Mouse (Mus musculus): ENCODE results near the gene Tnfaip6. TPM values are rescaled to one million over a fixed set of nuclear protein-coding genes. Genes with fewer than 3 reads are reported as not detected.

The Tnfaip6 gene
- polyA plus RNA-seq, 1 experiment from 2014 or later = 6.2 TPM

GRCm38 (mm10) chr2:52055616-52056015 is 17.8 kb downstream of the Tnfaip6 start:
- no peak overlapping the region for H3K9ac ChIP-seq (replicated peaks)
- H3K36me3 ChIP-seq = no peaks in the 10 kb centered on the region
- H3K4me3 ChIP-seq (replicated peaks) = no peak overlapping the region
- H3K4me2 ChIP-seq (replicated peaks) = no peak overlapping the region
- no peak for ATAC-seq
- H3K27ac ChIP-seq = no peak overlapping the region
- H3K9me3 ChIP-seq = no peaks in the 10 kb centered on the region
- H3K4me1 ChIP-seq (replicated peaks) = no peaks in the 10 kb centered on the region
- WGBS = 22% methylated on average over 4 of the region's 4 CpGs
- no peaks in the 10 kb centered on the region for H3K27me3 ChIP-seq

- H3K9me3 ChIP-seq = no peaks in the 10 kb centered on the region
- 80% methylated on average over 1 of the region's 1 CpGs for WGBS
Observed at GRCm38 (mm10) chr2:52057099-52057498, 19.3 kb downstream of the Tnfaip6 start.

GRCm38 (mm10) chr2:52057681-52058080 is 19.9 kb downstream of the Tnfaip6 start:
- Histone ChIP-seq H3K36me3 (no peaks in the 10 kb centered on the region), H3K4me1 (replicated peaks) (no peaks in the 10 kb centered on the region), H3K27me3 (no peaks in the 10 kb centered on the region), H3K4me3 (replicated peaks) (no peak overlapping the region), H3K9ac (replicated peaks) (no peak overlapping the region), H3K27ac (no peak overlapping the region), H3K9me3 (no peaks in the 10 kb centered on the region), H3K4me2 (replicated peaks) (no peak overlapping the region)
- no peak for ATAC-seq

More at GRCm38 (mm10) chr2:52057099-52057498, 19.3 kb downstream of the Tnfaip6 start:
- Histone ChIP-seq H3K4me2 (replicated peaks) (no peak overlapping the region), H3K4me3 (replicated peaks) (no peak overlapping the region), H3K9ac (replicated peaks) (no peak overlapping the region), H3K27me3 (no peaks in the 10 kb centered on the region), H3K36me3 (no peaks in the 10 kb centered on the region), H3K27ac (no peak overlapping the region), H3K4me1 (replicated peaks) (no peaks in the 10 kb centered on the region)
- no peak for ATAC-seq

DNA sequence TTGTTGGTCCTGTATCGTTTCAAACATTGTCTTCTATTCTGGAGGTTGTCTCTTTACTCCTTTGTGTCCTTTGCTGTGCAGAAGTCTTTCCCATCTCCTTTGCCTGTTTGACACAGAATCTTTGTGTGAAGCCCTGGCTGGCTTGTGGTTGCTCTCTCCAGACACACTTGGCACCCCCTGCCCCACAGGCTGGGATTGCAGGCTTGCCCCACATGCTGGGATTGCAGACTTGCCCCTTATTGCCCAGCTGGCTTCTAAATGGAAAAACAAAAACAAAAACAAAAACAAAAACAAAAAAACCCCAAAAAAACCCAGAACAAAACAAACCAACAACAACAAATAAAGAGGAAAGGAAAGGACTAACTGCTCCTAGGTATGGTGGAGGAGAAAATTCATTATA is 30.8 kb downstream of the Tnfaip6 start:
- Histone ChIP-seq H3K4me3 (replicated peaks) (no peak overlapping the region), H3K27ac (no peak overlapping the region), H3K27me3 (no peaks in the 10 kb centered on the region), H3K4me1 (replicated peaks) (peaks cover 12% of the 10 kb centered on the region), H3K9ac (replicated peaks) (no peak overlapping the region), H3K4me2 (replicated peaks) (no peak overlapping the region), H3K9me3 (no peaks in the 10 kb centered on the region), H3K36me3 (no peaks in the 10 kb centered on the region)
- ATAC-seq = no peak
- WGBS = 81% methylated on average over 1 of the region's 1 CpGs

DNA sequence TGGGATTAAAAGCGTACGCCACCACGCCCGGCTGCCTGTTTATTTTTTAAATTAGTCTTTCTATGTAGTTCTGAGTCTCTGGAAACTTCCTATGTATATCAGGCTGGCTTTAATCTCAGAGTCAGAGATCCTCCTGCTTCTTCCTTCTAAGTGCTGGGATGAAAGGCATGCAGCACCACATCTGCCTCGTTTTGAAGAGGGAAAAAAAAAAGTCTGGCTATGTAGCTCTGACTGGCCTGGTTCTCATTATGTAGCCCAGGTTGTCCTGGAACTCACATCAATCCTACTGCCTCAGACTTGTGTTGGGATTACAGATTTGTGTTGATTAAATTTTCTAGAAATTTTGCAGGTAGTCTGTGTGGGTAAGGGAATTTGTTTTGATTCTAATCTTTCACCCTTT is 33.0 kb downstream of the Tnfaip6 start:
- no peak for ATAC-seq
- no peaks in the 10 kb centered on the region for H3K27me3 ChIP-seq
- H3K9me3 ChIP-seq = no peaks in the 10 kb centered on the region
- no peak overlapping the region for H3K4me2 ChIP-seq (replicated peaks)
- H3K27ac ChIP-seq = no peak overlapping the region
- H3K9ac ChIP-seq (replicated peaks) = no peak overlapping the region
- peaks cover 23% of the 10 kb centered on the region for H3K4me1 ChIP-seq (replicated peaks)
- H3K36me3 ChIP-seq = peaks cover 8% of the 10 kb centered on the region
- 87% methylated on average over 5 of the region's 5 CpGs for WGBS
- H3K4me3 ChIP-seq (replicated peaks) = no peak overlapping the region

DNA sequence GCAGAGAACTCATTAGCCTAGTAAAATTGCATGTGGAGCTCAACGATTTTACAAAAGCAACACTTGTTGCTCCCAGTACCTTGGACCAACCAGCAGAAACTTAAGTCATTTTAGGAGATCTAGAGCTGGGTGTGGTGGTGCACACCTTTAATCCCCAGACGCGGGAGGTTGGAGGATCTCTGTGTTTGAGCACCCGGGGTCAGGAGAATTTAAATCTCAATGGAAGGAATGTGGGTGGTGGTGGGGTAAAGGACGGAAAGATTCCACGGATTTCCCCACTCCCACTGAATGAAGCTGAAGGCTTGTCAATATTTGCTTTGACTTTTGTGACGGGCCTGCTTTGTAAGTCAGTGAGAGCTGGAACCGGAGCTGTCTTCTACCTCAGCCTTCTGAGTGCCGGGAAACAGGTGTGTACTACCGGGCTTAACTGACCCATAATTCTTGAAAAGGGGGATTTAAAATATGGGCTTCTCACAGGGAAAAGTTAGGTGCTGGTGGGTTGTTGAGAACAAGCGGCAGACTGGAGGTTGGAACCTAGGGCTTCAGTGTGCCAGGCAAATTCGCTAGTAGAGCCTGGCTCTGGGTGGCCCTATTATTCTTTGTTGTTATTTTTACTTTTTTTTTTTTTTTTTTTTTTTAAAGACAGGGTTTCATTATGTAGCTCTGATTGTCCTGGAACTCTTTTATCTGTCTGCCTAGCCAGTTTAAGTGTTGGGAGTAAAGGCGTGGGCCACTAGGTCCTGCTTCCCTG is 33.6 kb downstream of the Tnfaip6 start:
- peak overlapping the region; percentile 75 for H3K4me2 ChIP-seq (replicated peaks)
- no peak for ATAC-seq
- peak overlapping the region; percentile 98; the same call in 1 of the 2 replicates for H3K4me3 ChIP-seq (replicated peaks)
- no peaks in the 10 kb centered on the region for H3K9me3 ChIP-seq
- H3K27me3 ChIP-seq = no peaks in the 10 kb centered on the region
- H3K27ac ChIP-seq = no peak overlapping the region
- WGBS = 15% methylated on average over 13 of the region's 13 CpGs
- peaks cover 12% of the 10 kb centered on the region for H3K36me3 ChIP-seq
- peaks cover 23% of the 10 kb centered on the region for H3K4me1 ChIP-seq (replicated peaks)
- H3K9ac ChIP-seq (replicated peaks) = no peak overlapping the region

- H3K27me3 ChIP-seq = no peaks in the 10 kb centered on the region
- peak overlapping the region; percentile 85 for H3K27ac ChIP-seq
- H3K4me2 ChIP-seq (replicated peaks) = peak overlapping the region; percentile 75
- peaks cover 23% of the 10 kb centered on the region for H3K4me1 ChIP-seq (replicated peaks)
- H3K9ac ChIP-seq (replicated peaks) = peak overlapping the region; percentile 92
- H3K36me3 ChIP-seq = peaks cover 15% of the 10 kb centered on the region
- ATAC-seq = peak; percentile 54; the same call in 1 of the 2 replicates
- WGBS = 1% methylated on average over 10 of the region's 10 CpGs
- peak overlapping the region; percentile 98 for H3K4me3 ChIP-seq (replicated peaks)
- H3K9me3 ChIP-seq = no peaks in the 10 kb centered on the region
Observed at GRCm38 (mm10) chr2:52072065-52072490, 34.3 kb downstream of the Tnfaip6 start.

- Histone ChIP-seq H3K27me3 (no peaks in the 10 kb centered on the region), H3K9me3 (no peaks in the 10 kb centered on the region), H3K4me2 (replicated peaks) (peak within 1 kb of the TSS; percentile 75), H3K4me1 (replicated peaks) (peaks cover 23% of the 10 kb centered on the region), H3K27ac (peak within 1 kb of the TSS; percentile 85), H3K9ac (replicated peaks) (peak within 1 kb of the TSS; percentile 92), H3K4me3 (replicated peaks) (peak within 1 kb of the TSS; percentile 98), H3K36me3 (peaks cover 18% of the 10 kb centered on the region)
- ATAC-seq = peak; percentile 97
- WGBS = under 1% methylated on average over 55 of the region's 72 CpGs
Observed at GRCm38 (mm10) chr2:52072491-52073140, 34.8 kb downstream of the Tnfaip6 start, which contains the start of gene Rif1. Gene Rif1, plus strand, starts transcription at chr2:52072832.

DNA sequence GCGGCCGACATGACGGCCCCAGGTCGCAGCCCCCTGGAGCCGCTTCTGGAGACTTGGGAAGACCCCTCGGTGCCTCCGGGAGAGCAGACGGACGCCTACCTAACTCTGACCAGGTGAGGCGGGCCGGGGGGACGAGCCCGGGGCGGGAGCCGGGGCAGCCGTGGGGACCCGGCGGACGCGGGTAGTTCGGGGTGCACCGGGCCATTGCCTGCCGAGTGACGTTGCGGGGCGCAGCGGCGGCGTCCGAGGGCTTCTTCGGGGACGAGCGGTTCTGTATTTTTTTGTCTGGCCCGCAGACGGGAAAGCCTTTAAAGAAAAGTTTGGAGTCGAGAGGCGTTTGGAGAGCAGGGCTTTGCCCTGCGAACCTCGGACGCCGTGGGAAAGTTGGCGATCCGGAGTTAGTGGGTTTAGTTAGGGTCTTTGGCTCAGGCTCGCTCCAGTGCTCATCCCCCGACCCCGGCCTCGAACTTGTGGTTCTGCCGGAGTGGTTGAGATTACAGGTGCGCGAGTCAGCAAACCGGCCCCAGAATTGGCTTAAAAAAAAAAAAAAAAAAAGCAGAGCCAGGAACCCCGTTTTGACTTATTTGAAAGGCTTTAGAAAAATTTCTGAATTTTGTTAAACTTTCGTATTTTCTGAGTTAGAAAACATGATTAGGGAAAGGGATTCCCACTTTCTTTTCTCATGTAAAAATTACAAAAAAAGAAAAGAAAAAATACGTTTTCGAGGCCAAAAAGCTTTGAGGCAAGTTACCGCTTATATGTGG is 35.5 kb downstream of the Tnfaip6 start:
- Histone ChIP-seq H3K27me3 (no peaks in the 10 kb centered on the region), H3K9me3 (no peaks in the 10 kb centered on the region), H3K4me1 (replicated peaks) (peaks cover 23% of the 10 kb centered on the region), H3K4me3 (replicated peaks) (peak overlapping the region; percentile 98), H3K9ac (replicated peaks) (peak overlapping the region; percentile 92), H3K36me3 (peaks cover 22% of the 10 kb centered on the region), H3K4me2 (replicated peaks) (peak overlapping the region; percentile 75), H3K27ac (peak overlapping the region; percentile 85)
- WGBS = 1% methylated on average over 51 of the region's 56 CpGs
- ATAC-seq = 0 out of 2 replicates have a peak, but pooled peaks have one; percentile 3

DNA sequence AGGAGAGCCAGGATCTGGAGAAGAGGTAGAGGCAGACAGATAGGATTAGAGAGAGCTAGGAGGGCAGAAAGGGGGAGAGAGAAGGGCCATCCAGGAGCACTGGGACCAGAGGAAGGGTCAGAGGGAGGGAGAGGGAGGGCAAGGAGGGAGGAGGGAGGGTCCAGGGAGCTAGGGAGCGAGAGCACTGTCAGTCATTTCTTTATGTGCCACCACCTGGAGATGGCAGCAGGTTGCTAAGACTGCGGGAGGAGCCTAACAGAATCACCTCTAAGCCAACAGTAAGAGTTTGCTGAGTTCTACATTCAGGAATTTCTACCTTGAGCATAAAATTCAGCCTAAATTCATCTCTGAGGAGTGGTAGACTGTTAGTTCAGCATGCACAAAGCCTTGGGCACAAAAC is 40.9 kb downstream of the Tnfaip6 start:
- 89% methylated on average over 2 of the region's 2 CpGs for WGBS
- Histone ChIP-seq H3K27me3 (no peaks in the 10 kb centered on the region), H3K4me3 (replicated peaks) (no peak overlapping the region), H3K9me3 (no peaks in the 10 kb centered on the region), H3K4me1 (replicated peaks) (peaks cover 11% of the 10 kb centered on the region), H3K4me2 (replicated peaks) (no peak overlapping the region), H3K27ac (no peak overlapping the region), H3K36me3 (peaks cover 51% of the 10 kb centered on the region), H3K9ac (replicated peaks) (no peak overlapping the region)
- ATAC-seq = no peak

DNA sequence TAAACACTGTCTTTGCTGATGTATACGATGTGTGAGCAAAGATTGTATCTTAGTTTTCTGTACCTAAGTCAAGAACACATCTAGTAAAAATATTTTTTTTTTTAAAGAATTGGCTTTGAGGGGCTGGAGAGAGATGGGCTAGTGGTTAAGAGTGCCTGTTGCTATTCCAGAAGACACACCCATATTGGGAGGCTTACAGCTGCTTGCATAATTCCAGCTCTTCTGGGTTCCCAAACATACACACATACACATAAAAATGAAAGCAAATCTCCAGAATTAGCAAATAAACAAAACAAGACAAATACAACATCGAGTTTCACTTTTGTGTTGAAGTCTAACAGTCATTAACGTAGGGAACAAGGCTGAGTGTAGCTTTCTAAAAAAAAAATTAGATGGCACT is 46.2 kb downstream of the Tnfaip6 start:
- 96% methylated on average over 3 of the region's 3 CpGs for WGBS
- Histone ChIP-seq H3K9me3 (no peaks in the 10 kb centered on the region), H3K4me1 (replicated peaks) (no peaks in the 10 kb centered on the region)

GRCm38 (mm10) chr2:52084571-52084970 is 46.8 kb downstream of the Tnfaip6 start:
- Histone ChIP-seq H3K36me3 (peaks cover 59% of the 10 kb centered on the region), H3K27me3 (no peaks in the 10 kb centered on the region), H3K4me1 (replicated peaks) (no peaks in the 10 kb centered on the region), H3K9me3 (no peaks in the 10 kb centered on the region), H3K9ac (replicated peaks) (no peak overlapping the region), H3K4me3 (replicated peaks) (no peak overlapping the region), H3K27ac (no peak overlapping the region), H3K4me2 (replicated peaks) (no peak overlapping the region)
- WGBS = 91% methylated on average over 2 of the region's 2 CpGs
- ATAC-seq = no peak

More for the DNA sequence above, 46.2 kb downstream of the Tnfaip6 start:
- H3K4me2 ChIP-seq (replicated peaks) = no peak overlapping the region
- no peak overlapping the region for H3K4me3 ChIP-seq (replicated peaks)
- ATAC-seq = no peak
- H3K36me3 ChIP-seq = peaks cover 57% of the 10 kb centered on the region
- H3K9ac ChIP-seq (replicated peaks) = no peak overlapping the region
- H3K27ac ChIP-seq = no peak overlapping the region
- no peaks in the 10 kb centered on the region for H3K27me3 ChIP-seq
